Mouse (Mus musculus): ENCODE data around the gene Slc28a2.
"Not testable (repeated sequence)": the region's sequence is repeated elsewhere in the genome, so short reads cannot be mapped to it uniquely, and the experiment has no call there.

Slc28a2 gene

DNA sequence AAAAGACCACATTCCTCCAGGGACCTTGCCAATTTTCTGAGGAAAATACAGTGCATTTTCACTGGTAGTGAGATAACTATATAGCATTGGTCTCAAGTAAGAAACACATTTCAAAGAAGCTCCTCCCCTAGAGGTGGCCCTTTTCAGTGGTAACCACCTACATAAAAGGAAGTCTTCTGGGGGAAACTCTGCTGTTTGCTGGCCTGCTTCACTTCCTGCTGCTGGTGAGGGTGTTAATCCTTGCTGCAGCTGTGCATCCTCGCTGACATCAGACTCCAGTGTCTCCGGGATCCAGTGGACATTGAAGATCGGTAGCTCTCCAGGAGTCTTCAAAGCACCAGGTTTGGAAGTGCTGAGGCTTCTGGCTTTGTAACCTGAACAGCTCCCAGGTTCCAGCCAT, at the start of gene Slc28a2:
Gene Slc28a2, plus strand, starts transcription at position 278 of the 400 bp plus-strand sequence.
- DNase-seq: not testable (repeated sequence)

- peak; percentile 96 for DNase-seq
These were observed 49.0 kb upstream of the Slc28a2 start for GRCm38 (mm10) chr2:122377215-122377674.

DNA sequence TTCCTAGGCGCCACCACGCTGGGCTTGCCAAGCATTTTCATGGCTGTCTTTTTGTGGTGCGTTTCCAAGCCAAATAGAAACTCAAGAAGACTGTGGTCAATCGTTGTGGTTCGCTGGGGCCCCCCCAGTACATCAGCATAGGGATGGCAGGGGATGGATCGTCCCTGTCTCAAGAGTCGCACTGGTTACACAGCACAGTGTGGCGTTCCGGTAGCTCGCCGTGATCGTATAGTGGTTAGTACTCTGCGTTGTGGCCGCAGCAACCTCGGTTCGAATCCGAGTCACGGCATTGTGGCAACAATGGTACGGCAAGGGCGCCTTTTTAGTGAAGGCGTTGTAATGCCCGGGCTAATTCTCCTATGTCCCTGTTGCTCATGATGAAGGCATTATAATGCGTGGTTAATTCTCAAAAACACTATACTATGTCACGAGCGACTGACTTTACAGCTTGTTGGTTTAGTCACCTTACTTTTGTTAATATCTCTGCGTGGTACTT, 48.5 kb upstream of the Slc28a2 start:
- DNase-seq: peak; percentile 80

GRCm38 (mm10) chr2:122378421-122379291, 47.6 kb upstream of the Slc28a2 start:
- peak; percentile 70 for DNase-seq

DNA sequence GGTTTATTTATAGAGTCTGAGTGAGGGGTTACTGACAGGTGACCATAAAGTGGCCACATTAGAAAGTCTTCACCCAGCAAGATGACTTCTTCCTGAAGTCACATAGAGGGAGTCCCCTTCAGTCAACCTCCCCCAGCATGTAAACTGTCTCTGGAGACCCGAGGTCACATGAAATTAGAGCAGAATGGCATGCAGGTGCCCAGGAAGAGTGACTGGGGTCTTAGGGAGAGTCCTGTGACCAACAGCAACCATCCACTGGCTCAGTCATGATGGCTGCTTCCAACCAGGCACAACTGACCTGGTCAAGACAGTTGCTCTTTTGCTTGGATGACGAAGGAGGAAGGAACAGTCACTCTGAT, 47.0 kb upstream of the Slc28a2 start:
- DNase-seq: no peak

DNA sequence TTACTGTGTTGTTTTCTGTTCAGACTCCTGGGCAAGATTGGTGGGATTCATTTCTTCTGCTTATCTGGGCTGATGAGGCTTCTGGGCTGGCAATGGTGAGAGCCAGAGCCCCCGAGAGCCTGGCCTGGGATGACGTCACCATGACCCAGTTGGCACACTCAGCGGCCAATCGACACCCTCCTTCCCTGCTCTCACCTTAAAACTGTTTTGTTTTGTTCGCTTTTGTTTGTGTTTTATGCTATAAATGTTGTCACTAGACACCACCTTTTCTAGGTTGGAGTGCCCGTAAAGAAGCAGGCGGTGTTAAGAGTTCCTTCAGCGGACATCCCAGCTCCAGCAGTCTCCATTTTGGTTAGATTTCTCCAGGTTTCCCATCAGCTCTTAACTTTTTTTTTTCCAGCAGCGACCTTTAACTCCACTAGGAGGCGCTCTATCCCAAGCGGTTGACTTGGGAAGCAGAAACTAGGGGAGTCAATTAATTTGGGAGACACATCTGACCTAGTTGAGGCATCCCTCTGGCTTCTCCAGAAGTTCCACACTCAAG, 45.4 kb upstream of the Slc28a2 start:
- peak; percentile 51 for DNase-seq

- DNase-seq: no peak
These were observed 44.8 kb upstream of the Slc28a2 start for GRCm38 (mm10) chr2:122381329-122382103.

DNA sequence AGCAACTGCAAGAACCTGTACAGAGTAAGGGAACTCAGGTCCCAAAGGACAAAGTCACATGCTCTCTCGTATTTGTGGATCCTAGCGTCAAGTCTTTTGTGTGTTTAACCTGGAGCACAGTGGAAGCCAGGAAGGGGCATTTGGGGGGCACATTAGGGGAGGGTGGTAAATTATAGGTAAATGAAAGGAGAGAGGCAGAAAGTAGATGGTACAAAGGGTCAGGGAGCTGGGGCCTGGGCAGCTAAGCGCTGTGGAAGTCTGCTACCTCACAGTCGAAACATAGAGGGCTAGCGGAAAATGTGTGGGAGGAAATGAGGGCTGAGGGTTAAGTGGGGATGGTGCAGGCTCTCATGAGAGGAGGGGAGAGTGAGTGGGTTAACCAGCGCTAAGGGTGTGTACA, 44.2 kb upstream of the Slc28a2 start:
- no peak for DNase-seq

GRCm38 (mm10) chr2:122385095-122385494, 41.2 kb upstream of the Slc28a2 start:
- no peak for DNase-seq

DNA sequence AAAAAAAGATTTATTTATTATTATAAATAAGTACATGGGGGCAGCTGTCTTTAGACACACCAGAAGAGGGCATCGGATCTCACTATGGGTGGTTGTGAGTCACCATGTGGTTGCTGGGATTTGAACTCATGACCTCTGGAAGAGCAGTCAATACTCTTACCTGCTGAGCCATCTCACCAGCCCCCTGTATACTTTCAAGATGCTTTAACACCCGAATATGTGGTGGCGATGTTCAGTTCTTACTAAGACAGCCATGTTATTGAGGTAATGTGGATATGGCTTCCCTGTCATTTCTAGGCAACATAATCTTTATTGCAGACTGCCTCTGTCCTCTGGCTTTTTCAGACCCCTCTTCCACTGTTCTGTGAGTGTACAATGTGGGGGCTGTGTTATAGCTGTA, 39.1 kb upstream of the Slc28a2 start:
- not testable (repeated sequence) for DNase-seq

- DNase-seq: no peak
These were observed 30.1 kb upstream of the Slc28a2 start for GRCm38 (mm10) chr2:122396150-122396549.

DNA sequence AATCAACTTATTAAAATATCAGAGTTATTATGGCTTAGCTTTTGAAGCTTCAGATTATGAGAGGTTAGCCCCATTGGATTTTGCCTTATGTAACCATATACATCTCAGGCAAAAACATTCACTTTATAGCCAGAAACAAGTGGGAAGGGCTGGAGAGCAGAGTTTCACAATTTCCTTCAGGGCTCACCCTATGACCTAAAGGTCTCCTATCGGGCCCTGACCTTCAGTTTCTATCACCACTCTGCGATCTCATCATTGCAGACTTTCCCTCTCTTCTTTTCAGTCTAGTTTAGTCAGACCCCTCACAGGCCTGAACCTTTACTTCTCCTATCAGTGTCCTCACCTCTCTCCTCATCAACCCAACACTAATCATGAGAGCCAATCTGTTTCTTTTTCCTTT, 18.7 kb upstream of the Slc28a2 start:
- DNase-seq: no peak

GRCm38 (mm10) chr2:122408928-122409327, 17.3 kb upstream of the Slc28a2 start:
- DNase-seq: no peak

- DNase-seq: not testable (repeated sequence)
These were observed 368 bp downstream of the Slc28a2 start for GRCm38 (mm10) chr2:122426645-122427044.

DNA sequence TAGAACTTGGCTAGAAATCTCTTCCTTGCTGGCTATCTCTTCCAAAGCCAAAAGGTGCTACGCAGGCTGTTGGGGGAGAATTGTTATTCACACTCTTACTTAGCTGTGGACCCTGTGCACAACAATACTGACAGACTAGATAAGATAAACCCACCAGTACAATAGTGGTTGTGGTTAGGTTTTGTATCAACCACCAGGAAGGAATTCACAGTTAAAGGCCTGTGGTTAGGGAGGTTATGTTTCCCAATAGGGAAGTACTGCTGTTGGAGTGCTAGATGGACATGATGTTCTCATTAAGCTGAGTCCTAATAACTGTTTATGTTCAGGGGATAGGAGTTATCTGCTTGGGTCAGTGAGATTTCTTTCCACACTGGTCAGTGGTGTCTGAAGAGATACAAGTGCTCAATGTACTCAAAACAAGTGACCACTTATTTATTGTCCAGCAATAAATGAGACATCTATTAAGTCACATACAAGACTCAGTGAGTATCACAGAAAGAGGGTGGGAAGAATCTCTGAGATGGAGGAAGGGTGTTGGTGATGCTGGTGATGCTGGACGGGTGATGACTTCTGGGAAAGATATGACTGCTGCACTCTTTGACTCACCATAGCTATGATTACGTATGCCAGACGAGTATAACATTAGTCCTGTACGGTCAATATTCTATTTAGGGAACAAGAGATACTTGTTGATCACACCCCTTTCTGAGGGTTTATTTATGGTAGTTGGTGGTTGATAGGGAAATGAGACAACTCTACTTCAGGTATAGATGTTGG, 12.6 kb downstream of the Slc28a2 start:
- not testable (repeated sequence) for DNase-seq

DNA sequence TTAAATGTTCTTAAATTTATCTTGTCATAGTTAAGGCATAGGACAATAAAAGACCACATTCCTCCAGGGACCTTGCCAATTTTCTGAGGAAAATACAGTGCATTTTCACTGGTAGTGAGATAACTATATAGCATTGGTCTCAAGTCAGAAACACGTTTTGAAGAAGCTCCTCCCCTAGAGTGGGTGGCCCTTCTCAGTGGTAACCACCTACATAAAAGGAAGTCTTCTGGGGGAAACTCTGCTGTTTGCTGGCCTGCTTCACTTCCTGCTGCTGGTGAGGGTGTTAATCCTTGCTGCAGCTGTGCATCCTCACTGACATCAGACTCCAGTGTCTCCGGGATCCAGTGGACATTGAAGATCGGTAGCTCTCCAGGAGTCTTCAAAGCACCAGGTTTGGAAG, 14.2 kb downstream of the Slc28a2 start:
- DNase-seq: not testable (repeated sequence)

- DNase-seq: no peak
These were observed 15.0 kb downstream of the Slc28a2 start for GRCm38 (mm10) chr2:122441000-122441933.

DNA sequence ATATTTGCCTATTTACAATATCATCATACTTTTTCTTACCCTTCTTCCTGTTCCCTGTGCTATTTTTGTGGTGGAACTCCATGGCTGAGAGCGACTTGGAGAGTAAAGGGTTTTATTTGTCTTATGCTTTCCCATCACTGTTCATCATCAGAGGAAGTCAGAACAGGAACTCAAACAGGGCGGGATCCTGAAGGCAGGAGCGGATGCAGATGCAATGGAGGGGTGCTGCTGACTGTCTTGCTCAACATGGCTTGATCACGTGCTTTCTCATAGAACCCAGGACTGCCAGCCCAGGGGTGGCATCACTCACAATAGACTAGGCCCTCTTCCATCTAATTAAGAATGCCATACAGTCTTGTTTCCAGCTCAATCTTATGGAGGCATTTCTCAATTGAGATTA, 24.1 kb downstream of the Slc28a2 start:
- no peak for DNase-seq

- no peak for DNase-seq
These were observed 26.1 kb downstream of the Slc28a2 start for GRCm38 (mm10) chr2:122452426-122452825.

DNA sequence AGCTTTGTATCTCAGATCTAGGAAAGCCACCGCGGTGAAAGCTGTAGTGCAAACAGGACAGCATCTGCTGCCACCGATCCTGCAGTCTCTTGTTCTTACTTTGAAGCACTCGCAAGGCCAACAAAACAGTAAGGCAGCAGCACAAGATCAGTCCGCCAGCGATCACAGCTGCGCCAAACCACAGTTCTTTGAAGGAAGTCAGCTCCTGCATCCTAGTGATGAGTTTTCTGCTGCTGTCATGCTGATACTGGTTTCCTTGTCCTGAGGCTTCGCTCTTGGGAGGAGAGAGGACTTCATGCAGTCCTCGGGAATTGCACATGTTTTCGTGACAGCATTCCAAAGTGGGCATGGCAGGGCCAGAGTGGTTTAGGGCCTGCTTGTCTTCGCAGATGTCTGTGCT, 40.6 kb downstream of the Slc28a2 start:
- no peak for DNase-seq

- DNase-seq: peak; percentile 92
These were observed 41.2 kb downstream of the Slc28a2 start for GRCm38 (mm10) chr2:122467351-122468013.
